Mouse (Mus musculus) small intestine, adult 2 months (tissue): ENCODE data around the gene Rasgrp4.

Experiments
- CTCF ChIP-seq: fragments of 200-500 bp; IDR thresholded peaks from 2 replicates; pipeline ENCODE4 v1.5.1; 2012; ENCODE audit warnings: low read depth, mild to moderate bottlenecking, control low read depth, inconsistent platforms, low read length, moderate library complexity, mixed read lengths; ENCODE audit not compliant: insufficient replicate concordance, insufficient read length; ENCODE audit errors: extremely low read depth
- POLR2A ChIP-seq: fragments of 200-500 bp; IDR thresholded peaks from 2 replicates; pipeline ENCODE4 v1.6.1; 2012; ENCODE audit warnings: low read depth, mild to moderate bottlenecking, control low read depth, inconsistent platforms, low read length, moderate library complexity

DNA sequence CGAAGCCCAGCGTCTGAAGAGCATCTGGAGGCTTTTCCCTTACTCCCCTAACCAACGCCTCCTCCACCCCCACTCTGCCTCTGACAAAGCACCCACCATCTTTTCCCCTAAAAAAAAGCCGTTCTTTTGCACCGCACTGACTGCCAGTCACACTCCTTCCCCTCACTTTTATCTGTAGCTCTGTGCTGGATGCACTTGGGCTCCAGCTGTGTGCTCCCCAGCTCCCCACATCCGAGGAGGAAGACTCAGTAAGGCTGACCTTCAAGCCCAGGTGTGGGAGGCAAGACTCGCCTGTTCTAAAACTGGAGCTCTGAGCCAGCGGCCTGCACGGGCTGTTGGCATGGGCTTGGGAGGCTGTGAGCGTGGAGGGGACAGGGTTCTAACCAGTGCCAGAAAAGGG, 16.8 kb downstream of the Rasgrp4 start:
- TF ChIP-seq CTCF (no peak), POLR2A (no peak)
